Mouse (Mus musculus): ENCODE measurements around the gene Ankdd1a. TPM values are rescaled to one million over a fixed set of nuclear protein-coding genes. Genes with fewer than 3 reads are reported as not detected.
A peak's percentile ranks its signal among the peaks of the same experiment; 100 is the strongest.

Gene Ankdd1a
- polyA plus RNA-seq, 1 experiment from 2014 or later: not detected

GRCm38 (mm10) chr9:65528417-65529038 is 8.5 kb upstream of the Ankdd1a start:
- no peaks in the 10 kb centered on the region for H3K36me3 ChIP-seq
- ATAC-seq (ENCODE audit: insufficient number of reproducible peaks, insufficient read depth, low FRiP score, low TSS enrichment, low read depth): no peak
- H3K4me3 ChIP-seq: no peak overlapping the region
- no peak overlapping the region for H3K9ac ChIP-seq
- H3K4me1 ChIP-seq: peaks cover 4% of the 10 kb centered on the region; the same call in 1 of the 2 replicates
- no peaks in the 10 kb centered on the region for H3K9me3 ChIP-seq
- no peak overlapping the region for H3K27ac ChIP-seq
- 86% methylated on average over 6 of the region's 6 CpGs for WGBS
- H3K4me2 ChIP-seq: no peak overlapping the region
- H3K27me3 ChIP-seq: no peaks in the 10 kb centered on the region

GRCm38 (mm10) chr9:65525445-65526195 is 5.6 kb upstream of the Ankdd1a start:
- no peak overlapping the region for H3K9ac ChIP-seq
- H3K36me3 ChIP-seq: no peaks in the 10 kb centered on the region
- H3K27me3 ChIP-seq: no peaks in the 10 kb centered on the region
- ATAC-seq (ENCODE audit: insufficient number of reproducible peaks, insufficient read depth, low FRiP score, low TSS enrichment, low read depth): no peak
- H3K9me3 ChIP-seq: no peaks in the 10 kb centered on the region
- peaks cover 13% of the 10 kb centered on the region for H3K4me1 ChIP-seq
- H3K4me3 ChIP-seq: no peak overlapping the region
- no peak overlapping the region for H3K4me2 ChIP-seq
- H3K27ac ChIP-seq: no peak overlapping the region
- 84% methylated on average over 10 of the region's 10 CpGs for WGBS

GRCm38 (mm10) chr9:65523611-65524364 is 3.8 kb upstream of the Ankdd1a start:
- H3K9me3 ChIP-seq: no peaks in the 10 kb centered on the region
- H3K4me2 ChIP-seq: peak overlapping the region; percentile 43; the same call in 1 of the 2 replicates
- no peaks in the 10 kb centered on the region for H3K36me3 ChIP-seq

GRCm38 (mm10) chr9:65520505-65520876 is 498 bp upstream of the Ankdd1a start:
- peak overlapping the region; percentile 63 for H3K9ac ChIP-seq
- H3K27me3 ChIP-seq: no peaks in the 10 kb centered on the region
- H3K4me3 ChIP-seq: peak overlapping the region; percentile 40
- H3K4me2 ChIP-seq: peak overlapping the region; percentile 73
- H3K4me1 ChIP-seq: peaks cover 24% of the 10 kb centered on the region
- no peaks in the 10 kb centered on the region for H3K36me3 ChIP-seq
- WGBS: 12% methylated on average over 11 of the region's 11 CpGs
- no peak for ATAC-seq (ENCODE audit: insufficient number of reproducible peaks, insufficient read depth, low FRiP score, low TSS enrichment, low read depth)
- H3K27ac ChIP-seq: no peak overlapping the region
- no peaks in the 10 kb centered on the region for H3K9me3 ChIP-seq

More at GRCm38 (mm10) chr9:65523611-65524364, 3.8 kb upstream of the Ankdd1a start:
- no peak overlapping the region for H3K4me3 ChIP-seq
- H3K9ac ChIP-seq: no peak overlapping the region
- no peak for ATAC-seq (ENCODE audit: insufficient number of reproducible peaks, insufficient read depth, low FRiP score, low TSS enrichment, low read depth)
- 23% methylated on average over 14 of the region's 14 CpGs for WGBS
- H3K27me3 ChIP-seq: no peaks in the 10 kb centered on the region
- peaks cover 24% of the 10 kb centered on the region for H3K4me1 ChIP-seq
- no peak overlapping the region for H3K27ac ChIP-seq

- no peaks in the 10 kb centered on the region for H3K36me3 ChIP-seq
- no peak for ATAC-seq (ENCODE audit: insufficient number of reproducible peaks, insufficient read depth, low FRiP score, low TSS enrichment, low read depth)
- H3K27me3 ChIP-seq: no peaks in the 10 kb centered on the region
- peaks cover 4% of the 10 kb centered on the region for H3K4me1 ChIP-seq
- no peak overlapping the region for H3K27ac ChIP-seq
- H3K9me3 ChIP-seq: no peaks in the 10 kb centered on the region
- WGBS: 56% methylated on average over 3 of the region's 3 CpGs
- no peak overlapping the region for H3K9ac ChIP-seq
- H3K4me2 ChIP-seq: no peak overlapping the region
- H3K4me3 ChIP-seq: no peak overlapping the region
These were observed 5.1 kb downstream of the Ankdd1a start for GRCm38 (mm10) chr9:65514851-65515261.

GRCm38 (mm10) chr9:65514431-65514830 is 5.6 kb downstream of the Ankdd1a start:
- no peaks in the 10 kb centered on the region for H3K9me3 ChIP-seq
- H3K27ac ChIP-seq: no peak overlapping the region
- WGBS: 76% methylated on average over 8 of the region's 8 CpGs

GRCm38 (mm10) chr9:65512520-65512919 is 7.5 kb downstream of the Ankdd1a start:
- no peaks in the 10 kb centered on the region for H3K36me3 ChIP-seq
- 74% methylated on average over 3 of the region's 3 CpGs for WGBS
- no peak overlapping the region for H3K27ac ChIP-seq
- H3K4me1 ChIP-seq: no peaks in the 10 kb centered on the region
- no peak overlapping the region for H3K4me3 ChIP-seq
- no peaks in the 10 kb centered on the region for H3K9me3 ChIP-seq
- H3K9ac ChIP-seq: 0 out of 2 replicates have a peak overlapping the region, but pooled peaks have one; percentile 6
- H3K27me3 ChIP-seq: no peaks in the 10 kb centered on the region
- no peak overlapping the region for H3K4me2 ChIP-seq
- no peak for ATAC-seq (ENCODE audit: insufficient number of reproducible peaks, insufficient read depth, low FRiP score, low TSS enrichment, low read depth)

More at GRCm38 (mm10) chr9:65514431-65514830, 5.6 kb downstream of the Ankdd1a start:
- H3K4me1 ChIP-seq: no peaks in the 10 kb centered on the region
- H3K36me3 ChIP-seq: no peaks in the 10 kb centered on the region
- H3K9ac ChIP-seq: no peak overlapping the region
- H3K4me2 ChIP-seq: no peak overlapping the region
- no peaks in the 10 kb centered on the region for H3K27me3 ChIP-seq
- H3K4me3 ChIP-seq: no peak overlapping the region
- no peak for ATAC-seq (ENCODE audit: insufficient number of reproducible peaks, insufficient read depth, low FRiP score, low TSS enrichment, low read depth)

GRCm38 (mm10) chr9:65508449-65508848 is 11.5 kb downstream of the Ankdd1a start:
- Histone ChIP-seq H3K27me3 (no peaks in the 10 kb centered on the region), H3K4me1 (no peaks in the 10 kb centered on the region), H3K4me3 (no peak overlapping the region), H3K4me2 (no peak overlapping the region), H3K9ac (no peak overlapping the region), H3K36me3 (no peaks in the 10 kb centered on the region), H3K9me3 (no peaks in the 10 kb centered on the region), H3K27ac (no peak overlapping the region)
- ATAC-seq (ENCODE audit: insufficient number of reproducible peaks, insufficient read depth, low FRiP score, low TSS enrichment, low read depth): no peak
- WGBS: 62% methylated on average over 7 of the region's 7 CpGs

GRCm38 (mm10) chr9:65502721-65503505 is 17.1 kb downstream of the Ankdd1a start:
- H3K36me3 ChIP-seq: no peaks in the 10 kb centered on the region
- ATAC-seq (ENCODE audit: insufficient number of reproducible peaks, insufficient read depth, low FRiP score, low TSS enrichment, low read depth): no peak
- no peak overlapping the region for H3K4me3 ChIP-seq
- H3K9ac ChIP-seq: no peak overlapping the region
- H3K27me3 ChIP-seq: no peaks in the 10 kb centered on the region
- 74% methylated on average over 21 of the region's 21 CpGs for WGBS
- no peaks in the 10 kb centered on the region for H3K9me3 ChIP-seq
- H3K27ac ChIP-seq: no peak overlapping the region
- no peak overlapping the region for H3K4me2 ChIP-seq
- 0 out of 2 replicates have a peak, but pooled peaks cover 3% of the 10 kb centered on the region for H3K4me1 ChIP-seq

- H3K36me3 ChIP-seq: no peaks in the 10 kb centered on the region
- H3K27ac ChIP-seq: no peak overlapping the region
- no peaks in the 10 kb centered on the region for H3K27me3 ChIP-seq
- no peak for ATAC-seq (ENCODE audit: insufficient number of reproducible peaks, insufficient read depth, low FRiP score, low TSS enrichment, low read depth)
- H3K4me3 ChIP-seq: no peak overlapping the region
- H3K4me1 ChIP-seq: 0 out of 2 replicates have a peak, but pooled peaks cover 3% of the 10 kb centered on the region
- no peak overlapping the region for H3K9ac ChIP-seq
- no peak overlapping the region for H3K4me2 ChIP-seq
- H3K9me3 ChIP-seq: no peaks in the 10 kb centered on the region
- WGBS: 56% methylated on average over 8 of the region's 8 CpGs
These were observed 17.8 kb downstream of the Ankdd1a start for GRCm38 (mm10) chr9:65502146-65502545.

- 87% methylated on average over 4 of the region's 4 CpGs for WGBS
- Histone ChIP-seq H3K36me3 (peaks cover 18% of the 10 kb centered on the region), H3K9me3 (no peaks in the 10 kb centered on the region), H3K27me3 (no peaks in the 10 kb centered on the region), H3K4me2 (no peak overlapping the region), H3K27ac (no peak overlapping the region), H3K4me3 (no peak overlapping the region), H3K9ac (no peak overlapping the region), H3K4me1 (0 out of 2 replicates have a peak, but pooled peaks cover 2% of the 10 kb centered on the region)
- ATAC-seq (ENCODE audit: insufficient number of reproducible peaks, insufficient read depth, low FRiP score, low TSS enrichment, low read depth): no peak
These were observed 27.1 kb downstream of the Ankdd1a start for GRCm38 (mm10) chr9:65492851-65493250.
